Mouse (Mus musculus) 416B (cell line): ENCODE data around the gene Chst11.
A peak's percentile ranks its signal among the peaks of the same experiment; 100 is the strongest.

Experiments used
- DNase-seq: peaks from one replicate; pipeline ENCODE4 v3.0.0; 2011; ENCODE audit warnings: low read depth

Gene Chst11

GRCm38 (mm10) chr10:83212618-83213017, 227.3 kb downstream of the Chst11 start:
- no peak for DNase-seq

DNA sequence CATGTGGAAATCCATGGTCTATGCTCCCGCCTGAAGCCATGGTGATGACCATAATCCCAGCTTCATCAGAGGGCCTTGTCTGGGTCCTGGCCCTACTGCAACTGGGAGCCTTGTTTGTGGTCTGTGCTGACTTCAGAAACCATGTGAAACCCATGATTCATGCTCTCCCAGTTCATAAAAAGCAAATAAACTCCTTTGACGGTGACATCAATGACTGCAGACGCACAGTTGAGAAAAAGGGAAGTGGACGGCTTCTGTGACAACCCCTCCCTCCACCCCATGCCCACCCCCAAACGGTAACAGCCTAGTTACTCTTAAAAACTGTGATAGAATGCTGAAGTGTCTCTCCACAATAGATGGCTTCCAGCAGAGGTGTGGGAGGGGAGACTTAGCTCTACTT, 230.3 kb downstream of the Chst11 start:
- peak; percentile 88 for DNase-seq

GRCm38 (mm10) chr10:83217256-83217655, 232.0 kb downstream of the Chst11 start:
- DNase-seq = no peak

GRCm38 (mm10) chr10:83218778-83219177, 233.5 kb downstream of the Chst11 start:
- no peak for DNase-seq

DNA sequence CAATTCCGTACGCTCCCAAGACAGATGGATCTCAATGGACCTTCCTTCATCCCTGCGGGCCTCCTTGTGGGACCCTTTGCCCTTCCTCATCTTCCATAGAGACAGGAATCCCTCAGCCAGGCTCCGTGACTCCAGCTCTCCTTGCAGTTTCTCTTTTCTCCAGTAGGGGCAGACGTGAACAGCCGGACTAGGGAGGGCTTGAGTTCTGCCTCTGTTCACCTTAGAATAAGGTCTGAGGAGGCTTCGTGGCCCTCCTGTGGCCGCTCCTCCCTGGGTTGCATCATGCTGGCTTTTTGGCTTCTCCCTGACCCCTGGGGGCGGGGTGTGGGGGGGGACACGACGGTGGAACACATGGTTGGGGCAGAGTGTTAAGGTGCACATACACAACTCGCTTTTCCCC, 234.4 kb downstream of the Chst11 start:
- DNase-seq = peak; percentile 55

GRCm38 (mm10) chr10:83220217-83220616, 234.9 kb downstream of the Chst11 start:
- DNase-seq = no peak

- DNase-seq = no peak
Observed at GRCm38 (mm10) chr10:83220847-83221246, 235.5 kb downstream of the Chst11 start.

- DNase-seq = peak; percentile 19
Observed at GRCm38 (mm10) chr10:83224999-83225398, 239.7 kb downstream of the Chst11 start.

DNA sequence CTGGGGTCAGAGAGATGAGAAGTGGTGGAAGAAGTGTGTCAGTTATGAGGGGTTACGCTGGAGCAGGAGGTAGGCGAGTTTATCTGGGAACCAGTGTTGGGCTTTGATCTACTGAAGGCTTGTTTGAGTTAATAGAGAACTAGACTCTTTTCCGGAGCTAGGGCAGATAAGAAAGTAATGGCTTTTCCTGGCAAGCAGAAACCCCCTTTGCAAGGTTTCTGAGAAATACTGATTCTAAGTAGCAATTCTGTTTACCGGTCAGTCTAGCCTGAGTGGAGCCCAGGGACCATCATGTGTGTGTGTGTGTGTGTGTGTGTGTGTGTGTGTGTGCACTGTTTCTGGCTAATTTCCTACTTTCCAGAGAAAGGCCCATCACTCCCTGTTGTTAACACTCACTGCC, 243.3 kb downstream of the Chst11 start:
- no peak for DNase-seq

DNA sequence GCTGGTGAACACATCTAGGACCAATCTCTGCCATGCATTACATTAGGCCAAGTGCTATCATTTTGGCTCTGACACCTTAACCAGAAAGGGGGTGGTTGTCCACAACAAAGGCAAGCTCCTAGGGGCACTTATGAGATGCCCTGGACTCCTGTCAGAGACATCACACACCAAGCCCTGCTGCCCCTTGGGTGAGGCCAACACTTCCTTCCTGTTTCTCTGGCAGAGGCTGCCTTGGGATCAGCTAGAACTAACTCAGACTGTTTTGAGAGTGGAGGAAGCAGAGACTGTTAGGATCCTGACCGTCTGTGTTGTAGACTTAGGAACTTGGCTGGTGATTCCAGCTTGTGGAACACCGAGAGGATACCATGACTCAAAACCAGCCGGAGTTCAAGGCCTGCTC, 248.7 kb downstream of the Chst11 start:
- no peak for DNase-seq

- no peak for DNase-seq
Observed at GRCm38 (mm10) chr10:83234391-83234790, 249.1 kb downstream of the Chst11 start.

- DNase-seq = no peak
Observed at GRCm38 (mm10) chr10:83242106-83242686, 256.9 kb downstream of the Chst11 start.

- DNase-seq = no peak
Observed at GRCm38 (mm10) chr10:83244131-83244530, 258.8 kb downstream of the Chst11 start.
